Mouse (Mus musculus): ENCODE data around the gene Ttc22. TPM values are rescaled to one million over a fixed set of nuclear protein-coding genes. Genes with fewer than 3 reads are reported as not detected.

Gene Ttc22
- polyA plus RNA-seq, 1 experiment from 2014 or later = 0.22 TPM

DNA sequence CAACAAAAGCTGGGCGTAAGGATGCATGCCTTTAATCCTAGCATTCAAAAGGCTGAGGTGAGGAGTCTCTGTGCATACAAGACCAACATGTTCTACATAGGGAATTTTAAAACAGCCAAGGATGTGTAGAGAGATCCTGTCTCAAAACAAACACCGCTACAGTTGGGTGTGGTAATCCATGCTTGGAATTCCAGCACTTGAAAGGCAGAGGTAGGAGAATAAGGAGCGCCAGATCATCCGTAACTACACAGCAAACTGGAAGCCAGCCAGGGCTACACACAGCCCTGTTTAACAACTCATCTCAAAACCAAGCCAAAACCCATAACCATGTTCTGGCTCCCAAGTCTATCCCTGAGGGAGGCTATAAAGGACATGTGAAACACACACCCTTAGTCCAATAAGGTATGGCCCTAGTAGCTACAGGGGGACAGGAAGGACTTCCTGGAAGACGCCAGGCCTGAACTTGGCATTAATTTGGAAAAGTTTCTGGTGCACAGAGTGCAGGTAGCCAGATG lies 41.8 kb downstream of the Ttc22 start:
- no peaks in the 10 kb centered on the region for H3K9me3 ChIP-seq (replicated peaks; ENCODE audit: control insufficient read depth, low read length)
- no peak overlapping the region for H3K27ac ChIP-seq (ENCODE audit: low read length)
- WGBS (ENCODE audit: insufficient replicate concordance) = 83% methylated on average over 5 of the region's 5 CpGs
- H3K4me1 ChIP-seq (ENCODE audit: control insufficient read depth, low read depth, low read length) = no peaks in the 10 kb centered on the region
- H3K9ac ChIP-seq (ENCODE audit: low read depth, low read length) = no peak overlapping the region
- no peaks in the 10 kb centered on the region for H3K27me3 ChIP-seq (ENCODE audit: control insufficient read depth, insufficient read depth, low read depth, low read length)
- H3K4me2 ChIP-seq (ENCODE audit: low read depth, low read length) = no peak overlapping the region
- ATAC-seq (ENCODE audit: low read depth) = no peak
- peaks cover 50% of the 10 kb centered on the region for H3K36me3 ChIP-seq (ENCODE audit: control insufficient read depth, insufficient read depth)
- no peak overlapping the region for H3K4me3 ChIP-seq (ENCODE audit: low read depth, low read length)

DNA sequence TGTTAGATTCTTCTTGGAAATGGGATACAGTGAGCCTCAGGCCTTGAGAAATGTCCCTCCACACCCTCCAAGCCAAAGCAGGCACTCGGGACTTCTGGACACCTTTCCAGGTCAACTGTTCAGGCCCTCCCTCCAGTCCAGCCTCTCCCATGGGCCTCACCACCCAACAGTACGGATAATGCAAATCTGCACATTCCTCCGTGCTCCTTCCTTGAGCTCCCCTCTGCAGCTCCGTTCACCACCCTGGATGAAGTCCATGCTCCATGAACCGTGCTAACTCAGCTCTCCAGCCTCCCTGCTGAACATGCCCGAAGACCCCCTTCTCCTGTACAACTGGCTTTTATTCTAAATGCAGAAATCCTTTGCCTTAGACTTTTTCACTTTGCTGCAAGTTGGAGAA lies 42.5 kb downstream of the Ttc22 start:
- ATAC-seq (ENCODE audit: low read depth) = no peak
- WGBS (ENCODE audit: insufficient replicate concordance) = 81% methylated on average over 6 of the region's 6 CpGs
- no peaks in the 10 kb centered on the region for H3K9me3 ChIP-seq (replicated peaks; ENCODE audit: control insufficient read depth, low read length)
- H3K4me1 ChIP-seq (ENCODE audit: control insufficient read depth, low read depth, low read length) = no peaks in the 10 kb centered on the region
- H3K4me3 ChIP-seq (ENCODE audit: low read depth, low read length) = no peak overlapping the region
- no peaks in the 10 kb centered on the region for H3K27me3 ChIP-seq (ENCODE audit: control insufficient read depth, insufficient read depth, low read depth, low read length)
- peaks cover 53% of the 10 kb centered on the region for H3K36me3 ChIP-seq (ENCODE audit: control insufficient read depth, insufficient read depth)
- no peak overlapping the region for H3K27ac ChIP-seq (ENCODE audit: low read length)
- no peak overlapping the region for H3K9ac ChIP-seq (ENCODE audit: low read depth, low read length)
- H3K4me2 ChIP-seq (ENCODE audit: low read depth, low read length) = no peak overlapping the region

DNA sequence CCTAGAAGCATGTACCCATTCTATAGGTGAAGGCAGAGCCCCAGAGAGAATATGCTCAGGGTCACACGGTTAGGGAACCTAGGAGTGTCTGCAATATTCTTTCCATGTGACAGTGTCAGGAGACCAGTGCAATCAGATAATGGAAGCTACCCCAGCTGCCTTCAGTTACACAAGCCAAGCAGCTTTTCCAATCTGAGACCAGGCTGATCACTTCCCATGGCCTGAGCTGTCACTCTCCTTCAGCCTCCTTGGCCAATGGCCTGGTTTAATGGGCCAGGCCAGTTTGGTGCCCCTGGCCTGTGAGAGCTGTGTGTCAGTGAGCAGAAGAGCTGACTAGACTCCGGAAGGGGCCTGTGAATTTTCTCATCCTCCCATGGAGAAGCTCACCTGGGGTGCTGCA lies 43.0 kb downstream of the Ttc22 start:
- H3K36me3 ChIP-seq (ENCODE audit: control insufficient read depth, insufficient read depth) = peaks cover 55% of the 10 kb centered on the region
- WGBS (ENCODE audit: insufficient replicate concordance) = 80% methylated on average over 2 of the region's 2 CpGs
- no peaks in the 10 kb centered on the region for H3K4me1 ChIP-seq (ENCODE audit: control insufficient read depth, low read depth, low read length)

DNA sequence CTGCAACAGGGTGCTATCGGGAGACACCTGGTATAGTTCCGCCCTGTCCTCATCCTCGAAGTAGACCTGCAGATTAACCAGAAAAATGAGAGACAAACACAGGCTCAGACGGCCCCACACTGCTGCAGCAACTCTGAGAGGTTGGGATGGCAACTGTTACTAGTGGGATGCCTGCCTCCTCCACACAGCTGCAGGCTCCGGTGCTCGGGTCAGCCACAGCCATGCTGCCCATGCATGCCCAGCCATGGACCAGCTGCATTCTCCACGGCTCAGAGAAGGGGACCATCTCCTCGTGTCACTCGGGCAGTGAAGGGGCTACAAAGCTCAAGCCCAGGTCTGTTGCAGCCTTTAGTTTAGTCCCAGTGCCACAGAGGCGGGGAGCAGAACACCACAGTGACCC lies 43.4 kb downstream of the Ttc22 start:
- Histone ChIP-seq H3K9me3 (replicated peaks; ENCODE audit: control insufficient read depth, low read length) (no peaks in the 10 kb centered on the region), H3K36me3 (ENCODE audit: control insufficient read depth, insufficient read depth) (peaks cover 59% of the 10 kb centered on the region), H3K27ac (ENCODE audit: low read length) (no peak overlapping the region), H3K9ac (ENCODE audit: low read depth, low read length) (no peak overlapping the region), H3K4me1 (ENCODE audit: control insufficient read depth, low read depth, low read length) (no peaks in the 10 kb centered on the region), H3K4me2 (ENCODE audit: low read depth, low read length) (no peak overlapping the region), H3K4me3 (ENCODE audit: low read depth, low read length) (no peak overlapping the region), H3K27me3 (ENCODE audit: control insufficient read depth, insufficient read depth, low read depth, low read length) (no peaks in the 10 kb centered on the region)
- no peak for ATAC-seq (ENCODE audit: low read depth)
- 80% methylated on average over 10 of the region's 10 CpGs for WGBS (ENCODE audit: insufficient replicate concordance)

More for the DNA sequence above, 43.0 kb downstream of the Ttc22 start:
- Histone ChIP-seq H3K4me3 (ENCODE audit: low read depth, low read length) (no peak overlapping the region), H3K4me2 (ENCODE audit: low read depth, low read length) (no peak overlapping the region), H3K27ac (ENCODE audit: low read length) (no peak overlapping the region), H3K9me3 (replicated peaks; ENCODE audit: control insufficient read depth, low read length) (no peaks in the 10 kb centered on the region), H3K27me3 (ENCODE audit: control insufficient read depth, insufficient read depth, low read depth, low read length) (no peaks in the 10 kb centered on the region), H3K9ac (ENCODE audit: low read depth, low read length) (no peak overlapping the region)
- ATAC-seq (ENCODE audit: low read depth) = no peak

DNA sequence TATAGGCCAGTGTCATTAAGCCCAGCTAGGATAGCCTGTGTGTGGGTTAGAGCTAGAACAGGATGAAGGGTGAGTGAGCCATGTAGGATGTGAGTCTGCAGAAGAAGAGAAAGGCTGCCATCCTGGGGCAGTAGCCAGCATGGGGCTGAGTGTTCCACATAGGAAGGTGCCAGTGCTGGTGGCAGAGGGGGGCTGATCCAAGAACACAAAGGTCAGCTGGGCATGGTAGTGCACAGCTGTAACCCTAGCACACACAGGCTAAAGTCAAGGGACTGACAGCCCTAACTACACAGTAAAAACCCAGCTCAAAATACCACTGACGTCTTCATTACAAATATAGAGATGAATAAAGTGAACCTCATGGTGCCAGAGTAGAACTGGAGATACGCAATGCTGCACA lies 44.3 kb downstream of the Ttc22 start:
- H3K4me2 ChIP-seq (ENCODE audit: low read depth, low read length) = no peak overlapping the region
- no peak for ATAC-seq (ENCODE audit: low read depth)
- H3K9me3 ChIP-seq (replicated peaks; ENCODE audit: control insufficient read depth, low read length) = no peaks in the 10 kb centered on the region
- H3K4me1 ChIP-seq (ENCODE audit: control insufficient read depth, low read depth, low read length) = no peaks in the 10 kb centered on the region
- peaks cover 58% of the 10 kb centered on the region for H3K36me3 ChIP-seq (ENCODE audit: control insufficient read depth, insufficient read depth)
- H3K4me3 ChIP-seq (ENCODE audit: low read depth, low read length) = no peak overlapping the region
- H3K27ac ChIP-seq (ENCODE audit: low read length) = no peak overlapping the region
- no peaks in the 10 kb centered on the region for H3K27me3 ChIP-seq (ENCODE audit: control insufficient read depth, insufficient read depth, low read depth, low read length)
- no peak overlapping the region for H3K9ac ChIP-seq (ENCODE audit: low read depth, low read length)
- WGBS (ENCODE audit: insufficient replicate concordance) = 83% methylated on average over 2 of the region's 2 CpGs

DNA sequence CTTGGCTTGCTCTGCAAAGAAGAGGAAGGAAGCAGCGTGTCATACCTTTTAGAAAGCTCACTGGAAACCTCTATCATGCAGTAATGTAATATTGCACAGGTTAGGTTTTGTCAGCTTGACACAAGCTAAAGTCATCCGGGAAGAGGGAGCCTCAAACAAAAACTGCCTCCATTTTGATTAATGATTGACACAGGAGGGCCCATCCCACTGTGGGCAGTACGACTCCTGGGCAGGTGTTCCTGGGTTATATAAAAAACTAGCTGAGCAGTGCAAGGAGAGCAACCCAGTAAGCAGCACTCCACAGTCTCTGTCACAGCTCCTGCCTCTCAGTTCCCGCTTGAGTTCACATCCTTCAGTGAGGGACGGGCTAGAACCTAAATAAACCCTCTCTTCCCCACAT lies 54.5 kb downstream of the Ttc22 start:
- no peak overlapping the region for H3K4me2 ChIP-seq (ENCODE audit: low read depth, low read length)
- H3K36me3 ChIP-seq (ENCODE audit: control insufficient read depth, insufficient read depth) = peaks cover 17% of the 10 kb centered on the region
- no peak for ATAC-seq (ENCODE audit: low read depth)
- H3K27ac ChIP-seq (ENCODE audit: low read length) = no peak overlapping the region
- 73% methylated on average over 5 of the region's 5 CpGs for WGBS (ENCODE audit: insufficient replicate concordance)
- H3K4me1 ChIP-seq (ENCODE audit: control insufficient read depth, low read depth, low read length) = peaks cover 20% of the 10 kb centered on the region
- no peak overlapping the region for H3K4me3 ChIP-seq (ENCODE audit: low read depth, low read length)
- no peak overlapping the region for H3K9ac ChIP-seq (ENCODE audit: low read depth, low read length)
- H3K9me3 ChIP-seq (replicated peaks; ENCODE audit: control insufficient read depth, low read length) = no peaks in the 10 kb centered on the region
- no peaks in the 10 kb centered on the region for H3K27me3 ChIP-seq (ENCODE audit: control insufficient read depth, insufficient read depth, low read depth, low read length)

DNA sequence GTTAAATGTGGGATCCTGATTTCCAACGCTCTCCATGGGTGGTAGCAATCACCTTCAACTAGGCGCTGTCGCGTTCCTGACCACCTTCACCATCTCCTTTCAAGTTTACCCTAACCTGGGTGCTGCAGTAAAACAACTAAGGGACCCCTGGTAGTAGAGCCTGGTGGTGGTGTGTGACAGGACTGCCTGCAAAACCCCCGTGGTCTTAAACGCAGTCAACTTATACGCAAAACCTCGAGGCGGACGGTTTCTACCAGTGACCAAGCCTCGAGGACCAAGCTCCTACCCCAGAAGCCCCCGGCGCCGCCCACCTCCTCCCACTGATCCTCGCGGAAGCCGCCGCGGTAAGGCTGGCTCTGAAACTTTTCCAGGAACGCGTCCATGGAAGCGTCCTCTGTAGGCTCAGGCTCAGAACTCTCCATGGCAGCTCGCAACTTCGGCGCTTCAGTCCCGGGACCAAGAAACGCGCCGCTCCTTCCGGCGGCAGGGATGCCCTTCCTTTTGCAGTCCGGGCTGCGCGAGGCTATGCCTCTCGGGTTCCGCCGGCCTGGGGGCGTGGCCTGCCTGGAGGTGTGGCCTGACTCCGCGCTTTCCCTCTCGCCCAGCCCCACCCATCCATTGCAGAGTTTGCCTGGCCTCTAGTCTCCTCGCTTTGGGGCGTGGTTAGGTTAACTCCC lies 56.3 kb downstream of the Ttc22 start, which contains the start of gene Ttc4:
Gene Ttc4, minus strand, starts transcription at position 503 of the 677 bp plus-strand sequence.
- Histone ChIP-seq H3K9me3 (replicated peaks; ENCODE audit: control insufficient read depth, low read length) (no peaks in the 10 kb centered on the region), H3K4me1 (ENCODE audit: control insufficient read depth, low read depth, low read length) (peaks cover 20% of the 10 kb centered on the region), H3K4me2 (ENCODE audit: low read depth, low read length) (peak within 1 kb of the TSS; percentile 87), H3K27me3 (ENCODE audit: control insufficient read depth, insufficient read depth, low read depth, low read length) (no peaks in the 10 kb centered on the region), H3K36me3 (ENCODE audit: control insufficient read depth, insufficient read depth) (peaks cover 17% of the 10 kb centered on the region), H3K4me3 (ENCODE audit: low read depth, low read length) (peak within 1 kb of the TSS; percentile 98), H3K27ac (ENCODE audit: low read length) (peak within 1 kb of the TSS; percentile 75), H3K9ac (ENCODE audit: low read depth, low read length) (peak within 1 kb of the TSS; percentile 98)
- WGBS (ENCODE audit: insufficient replicate concordance) = under 1% methylated on average over 43 of the region's 43 CpGs
- ATAC-seq (ENCODE audit: low read depth) = peak; percentile 100

DNA sequence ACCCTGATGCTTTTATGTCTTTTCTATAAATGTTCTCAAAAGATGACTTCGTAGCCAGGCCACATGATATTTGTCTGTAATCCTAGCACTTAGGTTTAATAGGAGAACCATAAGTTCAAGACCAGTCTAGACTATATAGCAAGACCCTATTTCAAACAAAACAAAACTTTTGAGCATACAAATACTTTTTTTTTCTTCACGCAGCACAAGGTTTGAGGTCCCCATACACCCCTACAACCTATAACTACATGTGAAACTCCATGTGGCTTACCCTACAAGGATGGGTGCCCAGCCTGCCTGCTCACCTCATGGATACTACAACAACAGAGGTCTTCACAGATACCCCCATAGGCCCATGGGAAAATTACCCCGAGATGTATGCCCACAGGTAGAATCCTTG lies 56.9 kb downstream of the Ttc22 start:
- ATAC-seq (ENCODE audit: low read depth) = no peak; the same call in 1 of the 2 replicates
- WGBS (ENCODE audit: insufficient replicate concordance) = 33% methylated on average over 3 of the region's 3 CpGs

DNA sequence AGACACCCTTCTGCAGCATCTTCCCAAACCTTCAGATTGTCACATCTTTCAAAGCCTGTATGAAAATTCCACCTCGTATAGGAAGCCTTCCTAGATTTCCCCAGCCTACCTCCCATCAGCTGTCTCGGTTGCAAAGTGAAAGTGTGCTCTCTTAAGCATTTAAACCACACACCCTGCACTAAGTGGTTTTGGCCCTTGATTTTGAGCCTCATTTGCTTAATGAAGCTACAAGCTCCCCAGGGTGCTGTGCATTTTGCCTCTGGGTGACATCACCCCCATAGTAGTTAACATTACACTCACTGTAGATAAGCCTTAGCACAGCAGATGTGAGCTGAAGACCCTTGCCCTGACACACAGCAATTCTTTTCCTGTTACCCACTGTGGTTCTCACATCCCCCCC lies 58.7 kb downstream of the Ttc22 start:
- no peak overlapping the region for H3K27ac ChIP-seq (ENCODE audit: low read length)
- no peak overlapping the region for H3K4me2 ChIP-seq (ENCODE audit: low read depth, low read length)
- H3K9ac ChIP-seq (ENCODE audit: low read depth, low read length) = no peak overlapping the region
- 45% methylated on average over 2 of the region's 2 CpGs for WGBS (ENCODE audit: insufficient replicate concordance)
- no peak overlapping the region for H3K4me3 ChIP-seq (ENCODE audit: low read depth, low read length)
- no peaks in the 10 kb centered on the region for H3K9me3 ChIP-seq (replicated peaks; ENCODE audit: control insufficient read depth, low read length)
- H3K36me3 ChIP-seq (ENCODE audit: control insufficient read depth, insufficient read depth) = peaks cover 7% of the 10 kb centered on the region
- H3K27me3 ChIP-seq (ENCODE audit: control insufficient read depth, insufficient read depth, low read depth, low read length) = no peaks in the 10 kb centered on the region
- ATAC-seq (ENCODE audit: low read depth) = no peak
- H3K4me1 ChIP-seq (ENCODE audit: control insufficient read depth, low read depth, low read length) = peaks cover 20% of the 10 kb centered on the region

More for the DNA sequence above, 56.9 kb downstream of the Ttc22 start:
- Histone ChIP-seq H3K27ac (ENCODE audit: low read length) (peak overlapping the region; percentile 69), H3K4me3 (ENCODE audit: low read depth, low read length) (peak overlapping the region; percentile 98), H3K4me1 (ENCODE audit: control insufficient read depth, low read depth, low read length) (peaks cover 20% of the 10 kb centered on the region), H3K9ac (ENCODE audit: low read depth, low read length) (no peak overlapping the region), H3K27me3 (ENCODE audit: control insufficient read depth, insufficient read depth, low read depth, low read length) (no peaks in the 10 kb centered on the region), H3K4me2 (ENCODE audit: low read depth, low read length) (peak overlapping the region; percentile 42; the same call in 1 of the 2 replicates), H3K9me3 (replicated peaks; ENCODE audit: control insufficient read depth, low read length) (no peaks in the 10 kb centered on the region), H3K36me3 (ENCODE audit: control insufficient read depth, insufficient read depth) (peaks cover 13% of the 10 kb centered on the region)
